Mouse (Mus musculus): Measurements from ENCODE around the gene Cfdp1.

The Cfdp1 gene

GRCm38 (mm10) chr8:111742261-111743037 is 111.6 kb downstream of the Cfdp1 start:
- DNase-seq (ENCODE audit: low read depth in 1 of 2, low spot score in 2 of 2), result no peak

GRCm38 (mm10) chr8:111741556-111741955 is 112.5 kb downstream of the Cfdp1 start:
- no peak for DNase-seq (ENCODE audit: low read depth in 1 of 2, low spot score in 2 of 2)

GRCm38 (mm10) chr8:111740994-111741393 is 113.1 kb downstream of the Cfdp1 start:
- no peak for DNase-seq (ENCODE audit: low read depth in 1 of 2, low spot score in 2 of 2)

GRCm38 (mm10) chr8:111740301-111740711 is 113.8 kb downstream of the Cfdp1 start:
- DNase-seq (ENCODE audit: low read depth in 1 of 2, low spot score in 2 of 2), result no peak

GRCm38 (mm10) chr8:111739604-111740003 is 114.5 kb downstream of the Cfdp1 start:
- no peak for DNase-seq (ENCODE audit: low read depth in 1 of 2, low spot score in 2 of 2)

GRCm38 (mm10) chr8:111738867-111739266 is 115.2 kb downstream of the Cfdp1 start:
- no peak for DNase-seq (ENCODE audit: low read depth in 1 of 2, low spot score in 2 of 2)

- no peak for DNase-seq (ENCODE audit: low read depth in 1 of 2, low spot score in 2 of 2)
Observed at GRCm38 (mm10) chr8:111736321-111736720, 117.8 kb downstream of the Cfdp1 start.

- no peak for DNase-seq (ENCODE audit: low read depth in 1 of 2, low spot score in 2 of 2)
Observed at GRCm38 (mm10) chr8:111735791-111736190, 118.3 kb downstream of the Cfdp1 start.

GRCm38 (mm10) chr8:111735335-111735761 is 118.7 kb downstream of the Cfdp1 start:
- no peak for DNase-seq (ENCODE audit: low read depth in 1 of 2, low spot score in 2 of 2)

GRCm38 (mm10) chr8:111734244-111734960 is 119.7 kb downstream of the Cfdp1 start:
- DNase-seq (ENCODE audit: low read depth in 1 of 2, low spot score in 2 of 2), result no peak

- DNase-seq (ENCODE audit: low read depth in 1 of 2, low spot score in 2 of 2), result no peak
Observed at GRCm38 (mm10) chr8:111733581-111734243, 120.4 kb downstream of the Cfdp1 start.

- DNase-seq (ENCODE audit: low read depth in 1 of 2, low spot score in 2 of 2), result no peak
Observed at GRCm38 (mm10) chr8:111732406-111733085, 121.5 kb downstream of the Cfdp1 start.

GRCm38 (mm10) chr8:111732004-111732403 is 122.1 kb downstream of the Cfdp1 start:
- peak; percentile 79 to 82 for DNase-seq (ENCODE audit: low read depth in 1 of 2, low spot score in 2 of 2)

GRCm38 (mm10) chr8:111731231-111731977 is 122.7 kb downstream of the Cfdp1 start:
- DNase-seq (ENCODE audit: low read depth in 1 of 2, low spot score in 2 of 2), result no peak

- no peak for DNase-seq (ENCODE audit: low read depth in 1 of 2, low spot score in 2 of 2)
Observed at GRCm38 (mm10) chr8:111729233-111730170, 124.6 kb downstream of the Cfdp1 start.

- DNase-seq (ENCODE audit: low read depth in 1 of 2, low spot score in 2 of 2), result no peak
Observed at GRCm38 (mm10) chr8:111728481-111728880, 125.6 kb downstream of the Cfdp1 start.

- no peak for DNase-seq (ENCODE audit: low read depth in 1 of 2, low spot score in 2 of 2)
Observed at GRCm38 (mm10) chr8:111727553-111727952, 126.5 kb downstream of the Cfdp1 start.

GRCm38 (mm10) chr8:111726102-111726900 is 127.8 kb downstream of the Cfdp1 start:
- no peak for DNase-seq (ENCODE audit: low read depth in 1 of 2, low spot score in 2 of 2)

- no peak for DNase-seq (ENCODE audit: low read depth in 1 of 2, low spot score in 2 of 2)
Observed at GRCm38 (mm10) chr8:111725341-111725740, 128.8 kb downstream of the Cfdp1 start.
